Mouse (Mus musculus) CH12.LX (cell line): ENCODE results near the gene Skap2.

ENCODE experiments used
- CTCF ChIP-seq, 2 experiments: IDR thresholded peaks in 1 of 2; conservative IDR thresholded peaks in 1 of 2; 2 replicates each; pipeline ENCODE4 v1.5.1; 2011 to 2012; ENCODE audit warnings: low read depth in 2 of 2, low read length in 2 of 2, improper control_type of control experiment in 1 of 2, inconsistent platforms in 1 of 2, mild to moderate bottlenecking in 1 of 2, moderate library complexity in 1 of 2
- EP300 ChIP-seq: IDR thresholded peaks from 2 replicates; pipeline ENCODE4 v1.6.1; 2011; ENCODE audit warnings: low read length, improper control_type of control experiment
- ETS1 ChIP-seq: conservative IDR thresholded peaks from 2 replicates; pipeline ENCODE4 v1.6.1; 2012; ENCODE audit warnings: low read depth, mild to moderate bottlenecking, inconsistent platforms, low read length, improper control_type of control experiment, moderate library complexity
- GABPA ChIP-seq: IDR thresholded peaks from 2 replicates; pipeline ENCODE4 v1.6.1; 2012; ENCODE audit warnings: low read depth, low read length, improper control_type of control experiment, inconsistent platforms; ENCODE audit not compliant: insufficient replicate concordance
- JUN ChIP-seq: IDR thresholded peaks from 2 replicates; pipeline ENCODE4 v1.6.1; 2011; ENCODE audit warnings: low read depth, mild to moderate bottlenecking, low read length, improper control_type of control experiment, moderate library complexity; ENCODE audit not compliant: insufficient read depth
- JUND ChIP-seq: conservative IDR thresholded peaks from 2 replicates; pipeline ENCODE4 v1.6.1; 2011; ENCODE audit warnings: low read depth, low read length, improper control_type of control experiment
- MAX ChIP-seq: IDR thresholded peaks from 2 replicates; pipeline ENCODE4 v1.6.1; 2011; ENCODE audit warnings: low read length, improper control_type of control experiment
- MAZ ChIP-seq: IDR thresholded peaks from 2 replicates; pipeline ENCODE4 v1.6.1; 2012; ENCODE audit warnings: low read depth, mild to moderate bottlenecking, inconsistent platforms, low read length, improper control_type of control experiment, moderate library complexity
- POLR2A ChIP-seq: IDR thresholded peaks from 2 replicates; pipeline ENCODE4 v1.6.1; 2011; ENCODE audit warnings: low read depth, mild to moderate bottlenecking, improper control_type of control experiment, low read length
- SMC3 ChIP-seq: IDR thresholded peaks from 2 replicates; pipeline ENCODE4 v1.6.1; 2011; ENCODE audit warnings: low read depth, low read length, improper control_type of control experiment
- USF1 ChIP-seq: IDR thresholded peaks from 2 replicates; pipeline ENCODE4 v1.6.1; 2014; ENCODE audit warnings: low read depth, mild to moderate bottlenecking, inconsistent platforms, low read length, improper control_type of control experiment
- ZC3H11A ChIP-seq: IDR thresholded peaks from 2 replicates; pipeline ENCODE4 v1.6.1; 2012; ENCODE audit warnings: low read depth, mild to moderate bottlenecking, inconsistent platforms, low read length, improper control_type of control experiment
- ZMIZ1 ChIP-seq: IDR thresholded peaks from 2 replicates; pipeline ENCODE4 v1.6.1; 2012; ENCODE audit warnings: low read depth, mild to moderate bottlenecking, inconsistent platforms, low read length, improper control_type of control experiment
- ZNF384 ChIP-seq: IDR thresholded peaks from 2 replicates; pipeline ENCODE4 v1.6.1; 2012; ENCODE audit warnings: low read depth, low read length, improper control_type of control experiment, inconsistent platforms

DNA sequence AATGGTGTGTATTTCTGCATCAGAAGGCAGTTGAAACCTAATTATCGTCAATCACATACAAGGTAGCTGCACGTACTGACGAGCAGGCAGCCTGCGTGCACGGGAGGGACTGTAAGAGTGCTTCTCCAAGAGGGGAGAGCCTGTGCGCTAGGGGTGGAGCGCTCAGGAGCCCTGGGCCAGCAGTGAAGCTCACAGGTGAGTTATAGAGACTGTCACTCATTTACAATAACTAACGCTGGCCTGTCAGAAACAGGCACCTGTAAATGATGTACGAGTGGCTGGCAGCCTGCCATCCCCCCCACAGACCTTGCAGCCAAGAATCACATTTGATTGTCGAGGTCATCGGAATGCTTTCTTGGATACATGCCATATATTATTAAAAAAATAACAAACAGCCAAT lies 168.2 kb downstream of the Skap2 start:
- TF ChIP-seq EP300, result no peak
- TF ChIP-seq JUND, result no peak
- no peak for TF ChIP-seq CTCF (conservative IDR thresholded peaks at IDR 0.05 in 1 of 2, IDR thresholded peaks at IDR 0.05 in 1 of 2; ENCODE audit: low read depth in 2 of 2, low read length in 2 of 2)
- TF ChIP-seq POLR2A, result no peak
- no peak for TF ChIP-seq MAX
- no peak for TF ChIP-seq ZMIZ1
- TF ChIP-seq USF1, result no peak
- no peak for TF ChIP-seq MAZ
- TF ChIP-seq SMC3, result no peak
- TF ChIP-seq ZC3H11A, result no peak
- TF ChIP-seq ETS1, result no peak
- TF ChIP-seq ZNF384, result no peak
- no peak for TF ChIP-seq GABPA
- TF ChIP-seq JUN, result no peak
